Mouse (Mus musculus): Measurements from ENCODE around the gene Colgalt2. TPM values are rescaled to one million over a fixed set of nuclear protein-coding genes. Genes with fewer than 3 reads are reported as not detected.
"Not testable (repeated sequence)": the region's sequence is repeated elsewhere in the genome, so short reads cannot be mapped to it uniquely, and the experiment has no call there.

Colgalt2 gene
- polyA plus RNA-seq (2012; rRNA removed) = 3.3 and 4.3 TPM in 2 replicates

- DNase-seq (ENCODE audit: low read depth) = peak; percentile 73
- TF ChIP-seq POLR2A (IDR thresholded peaks at IDR 0.05; ENCODE audit: borderline replicate concordance, extremely low read depth, insufficient read depth, insufficient read length, poor library complexity, severe bottlenecking) = no peak
- TF ChIP-seq CTCF (IDR thresholded peaks at IDR 0.05; ENCODE audit: borderline replicate concordance, extremely low read depth, insufficient read depth, insufficient read length) = no peak
These were observed at the start of gene Colgalt2 for GRCm38 (mm10) chr1:152399790-152400555. TSS of gene Colgalt2 (plus strand) at chr1:152399830.

GRCm38 (mm10) chr1:152356721-152357120, 42.9 kb upstream of the Colgalt2 start:
- no peak for TF ChIP-seq POLR2A (IDR thresholded peaks at IDR 0.05; ENCODE audit: borderline replicate concordance, extremely low read depth, insufficient read depth, insufficient read length, poor library complexity, severe bottlenecking)
- no peak for TF ChIP-seq CTCF (IDR thresholded peaks at IDR 0.05; ENCODE audit: borderline replicate concordance, extremely low read depth, insufficient read depth, insufficient read length)
- peak; percentile 35 for DNase-seq (ENCODE audit: low read depth)

- peak; percentile 27 for DNase-seq (ENCODE audit: low read depth)
- TF ChIP-seq POLR2A (IDR thresholded peaks at IDR 0.05; ENCODE audit: borderline replicate concordance, extremely low read depth, insufficient read depth, insufficient read length, poor library complexity, severe bottlenecking) (no peak), CTCF (IDR thresholded peaks at IDR 0.05; ENCODE audit: borderline replicate concordance, extremely low read depth, insufficient read depth, insufficient read length) (peak; percentile 13; the same call in 1 of the 2 replicates)
These were observed 31.1 kb upstream of the Colgalt2 start for GRCm38 (mm10) chr1:152368311-152369088.

- DNase-seq (ENCODE audit: low read depth) = peak; percentile 93
- TF ChIP-seq CTCF (IDR thresholded peaks at IDR 0.05; ENCODE audit: borderline replicate concordance, extremely low read depth, insufficient read depth, insufficient read length) (peak; percentile 88; the same call in 1 of the 2 replicates), POLR2A (IDR thresholded peaks at IDR 0.05; ENCODE audit: borderline replicate concordance, extremely low read depth, insufficient read depth, insufficient read length, poor library complexity, severe bottlenecking) (no peak)
These were observed 30.5 kb upstream of the Colgalt2 start for GRCm38 (mm10) chr1:152369139-152369538.

- TF ChIP-seq POLR2A (IDR thresholded peaks at IDR 0.05; ENCODE audit: borderline replicate concordance, extremely low read depth, insufficient read depth, insufficient read length, poor library complexity, severe bottlenecking) (no peak), CTCF (IDR thresholded peaks at IDR 0.05; ENCODE audit: borderline replicate concordance, extremely low read depth, insufficient read depth, insufficient read length) (no peak)
- DNase-seq (ENCODE audit: low read depth) = no peak
These were observed 21.3 kb upstream of the Colgalt2 start for GRCm38 (mm10) chr1:152378311-152378710.

- no peak for DNase-seq (ENCODE audit: low read depth)
- no peak for TF ChIP-seq CTCF (IDR thresholded peaks at IDR 0.05; ENCODE audit: borderline replicate concordance, extremely low read depth, insufficient read depth, insufficient read length)
These were observed 15.0 kb upstream of the Colgalt2 start for GRCm38 (mm10) chr1:152384589-152384988.

- DNase-seq (ENCODE audit: low read depth) = not testable (repeated sequence)
These were observed 13.9 kb upstream of the Colgalt2 start for GRCm38 (mm10) chr1:152385693-152386092.

GRCm38 (mm10) chr1:152386188-152386835, 13.3 kb upstream of the Colgalt2 start, which contains the start of gene Tsen15:
TSS of gene Tsen15 (minus strand) at chr1:152386688.
- TF ChIP-seq POLR2A (IDR thresholded peaks at IDR 0.05; ENCODE audit: borderline replicate concordance, extremely low read depth, insufficient read depth, insufficient read length, poor library complexity, severe bottlenecking) (peak; percentile 24; the same call in 1 of the 2 replicates), CTCF (IDR thresholded peaks at IDR 0.05; ENCODE audit: borderline replicate concordance, extremely low read depth, insufficient read depth, insufficient read length) (no peak)
- peak; percentile 82 for DNase-seq (ENCODE audit: low read depth)

- DNase-seq (ENCODE audit: low read depth) = peak; percentile 52
- TF ChIP-seq CTCF (IDR thresholded peaks at IDR 0.05; ENCODE audit: borderline replicate concordance, extremely low read depth, insufficient read depth, insufficient read length) (no peak), POLR2A (IDR thresholded peaks at IDR 0.05; ENCODE audit: borderline replicate concordance, extremely low read depth, insufficient read depth, insufficient read length, poor library complexity, severe bottlenecking) (no peak)
These were observed 10.4 kb upstream of the Colgalt2 start for GRCm38 (mm10) chr1:152389271-152389670.

- TF ChIP-seq CTCF (IDR thresholded peaks at IDR 0.05; ENCODE audit: borderline replicate concordance, extremely low read depth, insufficient read depth, insufficient read length) = no peak
- no peak for TF ChIP-seq POLR2A (IDR thresholded peaks at IDR 0.05; ENCODE audit: borderline replicate concordance, extremely low read depth, insufficient read depth, insufficient read length, poor library complexity, severe bottlenecking)
- no peak for DNase-seq (ENCODE audit: low read depth)
These were observed 5.5 kb upstream of the Colgalt2 start for GRCm38 (mm10) chr1:152394137-152394536.

- TF ChIP-seq CTCF (IDR thresholded peaks at IDR 0.05; ENCODE audit: borderline replicate concordance, extremely low read depth, insufficient read depth, insufficient read length) = no peak
- no peak for TF ChIP-seq POLR2A (IDR thresholded peaks at IDR 0.05; ENCODE audit: borderline replicate concordance, extremely low read depth, insufficient read depth, insufficient read length, poor library complexity, severe bottlenecking)
- no peak for DNase-seq (ENCODE audit: low read depth)
These were observed 4.6 kb upstream of the Colgalt2 start for GRCm38 (mm10) chr1:152394956-152395515.
